Mouse (Mus musculus) kidney, adult 2 months (tissue): ENCODE measurements around the gene Nudt3.

Experiments used
- CTCF ChIP-seq: fragments of 200-500 bp; conservative IDR thresholded peaks from 2 replicates; pipeline ENCODE4 v1.5.1; 2011; ENCODE audit warnings: low read depth, mild to moderate bottlenecking, control low read depth, low read length, moderate library complexity, mixed read lengths; ENCODE audit not compliant: insufficient read depth, insufficient read length
- POLR2A ChIP-seq: fragments of 200-500 bp; IDR thresholded peaks from one replicate; pipeline ENCODE4 v1.6.1; 2011; ENCODE audit warnings: low read depth, low read length, control low read depth

GRCm38 (mm10) chr17:27592565-27592910 lies 30.8 kb downstream of the Nudt3 start:
- TF ChIP-seq POLR2A (no peak), CTCF (no peak)
